Mouse (Mus musculus) limb, embryonic 14.5 days (tissue): Measurements from ENCODE around the gene Cdkn2c. TPM values are rescaled to one million over a fixed set of nuclear protein-coding genes. Genes with fewer than 3 reads are reported as not detected.

Experiments used
- ATAC-seq: fragments of 200-750 bp; cut with Nextera tagmentation; 2 replicates; pipeline ENCODE4 v1.8.0; 2017; ENCODE audit warnings: low read depth, moderate number of reproducible peaks, moderate TSS enrichment; ENCODE audit not compliant: low FRiP score
- DNase-seq: peaks from one replicate; pipeline ENCODE4 v3.0.0-alpha.2; 2015; ENCODE audit warnings: low spot score
- H3K27ac ChIP-seq: fragments of 300-500 bp; sonication (generic); replicated peaks from 2 replicates; pipeline ENCODE4 v1.5.1; 2014; ENCODE audit warnings: low read depth, mild to moderate bottlenecking, low read length, moderate library complexity, mixed read lengths
- H3K27me3 ChIP-seq: fragments of 300-500 bp; sonication (generic); 2 replicates; pipeline ENCODE4 v1.6.1; 2014; ENCODE audit warnings: low read length, mixed read lengths; ENCODE audit not compliant: control insufficient read depth, insufficient read depth
- H3K36me3 ChIP-seq: fragments of 300-500 bp; sonication (generic); 2 replicates; pipeline ENCODE4 v1.6.1; 2014; ENCODE audit warnings: mild to moderate bottlenecking, low read length, moderate library complexity, mixed read lengths; ENCODE audit not compliant: control insufficient read depth, insufficient read depth
- H3K4me1 ChIP-seq: fragments of 300-500 bp; sonication (generic); 2 replicates; pipeline ENCODE4 v1.6.1; 2014; ENCODE audit warnings: antibody characterized with exemption, low read length, mixed read lengths; ENCODE audit not compliant: control insufficient read depth, insufficient read depth
- H3K4me2 ChIP-seq: fragments of 300-500 bp; sonication (generic); replicated peaks from 2 replicates; pipeline ENCODE4 v1.6.1; 2014; ENCODE audit warnings: low read depth, mild to moderate bottlenecking, low read length, moderate library complexity; ENCODE audit not compliant: severe bottlenecking
- H3K4me3 ChIP-seq: fragments of 300-500 bp; sonication (generic); replicated peaks from 2 replicates; pipeline ENCODE4 v1.5.1; 2014; ENCODE audit warnings: low read length
- H3K9ac ChIP-seq: fragments of 300-500 bp; sonication (generic); 2 replicates; pipeline ENCODE4 v1.6.1; 2014; ENCODE audit warnings: mild to moderate bottlenecking, low read depth, low read length, moderate library complexity; ENCODE audit not compliant: severe bottlenecking
- H3K9me3 ChIP-seq: fragments of 300-500 bp; sonication (generic); 2 replicates; pipeline ENCODE4 v1.6.1; 2016; ENCODE audit warnings: low read length; ENCODE audit not compliant: control insufficient read depth
- POLR2A ChIP-seq: fragments of 200-500 bp; IDR thresholded peaks from 2 replicates; pipeline ENCODE4 v1.8.0; 2012; ENCODE audit warnings: inconsistent platforms, mild to moderate bottlenecking, moderate library complexity, borderline replicate concordance; ENCODE audit not compliant: insufficient read depth, insufficient read length; ENCODE audit errors: extremely low read depth
- WGBS: fragments of 180-500 bp; shearing (Covaris S2); extraction: QIAGEN DNeasy Blood & Tissue Kit; methylation state at CpG from one replicate; pipeline ENCODE4 v1.1.7; 2014; 5-methylcytosine and 5-hydroxymethylcytosine counted together
- polyA plus RNA-seq, 2 experiments: library from polyadenylated mRNA; depleted of rRNA in 1 of 2; stranded (reverse) in 1 of 2; unstranded in 1 of 2; fragments of >200 nt; fragmentation: Nextera tagmentation in 1 of 2; extraction: Ambion mirVana in 1 of 2; gene quantifications; 2 replicates each; pipeline versions ENCODE4 v1.2.1 to v1.2.3; 2012 to 2014

Gene Cdkn2c
- polyA plus RNA-seq, 2 experiments: 13.4 to 14.5 TPM

- DNase-seq: peak; percentile 49
- H3K27ac ChIP-seq: no peak overlapping the region
- no peak overlapping the region for H3K4me3 ChIP-seq
- H3K4me1 ChIP-seq: peaks cover 3% of the 10 kb centered on the region; the same call in 1 of the 2 replicates
- H3K4me2 ChIP-seq: no peak overlapping the region
- WGBS: 61% methylated on average over 2 of the region's 2 CpGs
- H3K9ac ChIP-seq: no peak overlapping the region
- peaks cover 3% of the 10 kb centered on the region; the same call in 1 of the 2 replicates for H3K27me3 ChIP-seq
- TF ChIP-seq POLR2A: no peak
- no peaks in the 10 kb centered on the region for H3K36me3 ChIP-seq
- H3K9me3 ChIP-seq: no peaks in the 10 kb centered on the region
- no peak for ATAC-seq
Observed at GRCm38 (mm10) chr4:109670213-109670612, 3.2 kb upstream of the Cdkn2c start.

- H3K4me3 ChIP-seq: peak overlapping the region; percentile 71
- peak overlapping the region; percentile 89 for H3K9ac ChIP-seq
- WGBS: 28% methylated on average over 2 of the region's 2 CpGs
- DNase-seq: no peak
- H3K4me1 ChIP-seq: peaks cover 7% of the 10 kb centered on the region; the same call in 1 of the 2 replicates
- ATAC-seq: no peak
- TF ChIP-seq POLR2A: no peak
- peaks cover 21% of the 10 kb centered on the region for H3K27me3 ChIP-seq
- H3K9me3 ChIP-seq: no peaks in the 10 kb centered on the region
- peak overlapping the region; percentile 97 for H3K4me2 ChIP-seq
- H3K36me3 ChIP-seq: no peaks in the 10 kb centered on the region
- H3K27ac ChIP-seq: peak overlapping the region; percentile 91; the same call in 1 of the 2 replicates
Observed at GRCm38 (mm10) chr4:109667518-109667917, 529 bp upstream of the Cdkn2c start.

GRCm38 (mm10) chr4:109665982-109666460, 968 bp downstream of the Cdkn2c start:
- Histone ChIP-seq H3K9me3 (no peaks in the 10 kb centered on the region), H3K4me2 (peak overlapping the region; percentile 97), H3K9ac (peak overlapping the region; percentile 89), H3K4me1 (peaks cover 7% of the 10 kb centered on the region; the same call in 1 of the 2 replicates), H3K4me3 (peak overlapping the region; percentile 71), H3K27ac (0 out of 2 replicates have a peak overlapping the region, but pooled peaks have one; percentile 48), H3K36me3 (no peaks in the 10 kb centered on the region), H3K27me3 (peaks cover 31% of the 10 kb centered on the region)
- DNase-seq (no peak), ATAC-seq (peak; percentile 21; the same call in 1 of the 2 replicates)
- TF ChIP-seq POLR2A: no peak
- WGBS: under 1% methylated on average over 36 of the region's 49 CpGs

GRCm38 (mm10) chr4:109665101-109665981, 1.6 kb downstream of the Cdkn2c start:
- Histone ChIP-seq H3K4me3 (peak overlapping the region; percentile 71), H3K4me2 (peak overlapping the region; percentile 97), H3K36me3 (no peaks in the 10 kb centered on the region), H3K27ac (no peak overlapping the region), H3K9ac (peak overlapping the region; percentile 89), H3K27me3 (peaks cover 37% of the 10 kb centered on the region), H3K4me1 (peaks cover 7% of the 10 kb centered on the region; the same call in 1 of the 2 replicates), H3K9me3 (no peaks in the 10 kb centered on the region)
- DNase-seq (peak; percentile 71), ATAC-seq (no peak)
- 1% methylated on average over 39 of the region's 49 CpGs for WGBS
- TF ChIP-seq POLR2A: no peak

- H3K27me3 ChIP-seq: peaks cover 46% of the 10 kb centered on the region
- H3K4me2 ChIP-seq: peak overlapping the region; percentile 26; the same call in 1 of the 2 replicates
- no peak for DNase-seq
- no peaks in the 10 kb centered on the region for H3K9me3 ChIP-seq
- WGBS: 11% methylated on average over 5 of the region's 5 CpGs
- peaks cover 7% of the 10 kb centered on the region; the same call in 1 of the 2 replicates for H3K4me1 ChIP-seq
- ATAC-seq: no peak
- no peaks in the 10 kb centered on the region for H3K36me3 ChIP-seq
- H3K9ac ChIP-seq: no peak overlapping the region
- peak overlapping the region; percentile 71 for H3K4me3 ChIP-seq
- TF ChIP-seq POLR2A: no peak
- H3K27ac ChIP-seq: no peak overlapping the region
Observed at GRCm38 (mm10) chr4:109664091-109664490, 2.9 kb downstream of the Cdkn2c start.
